Mouse (Mus musculus): Measurements from ENCODE around the gene Stxbp4.

DNA sequence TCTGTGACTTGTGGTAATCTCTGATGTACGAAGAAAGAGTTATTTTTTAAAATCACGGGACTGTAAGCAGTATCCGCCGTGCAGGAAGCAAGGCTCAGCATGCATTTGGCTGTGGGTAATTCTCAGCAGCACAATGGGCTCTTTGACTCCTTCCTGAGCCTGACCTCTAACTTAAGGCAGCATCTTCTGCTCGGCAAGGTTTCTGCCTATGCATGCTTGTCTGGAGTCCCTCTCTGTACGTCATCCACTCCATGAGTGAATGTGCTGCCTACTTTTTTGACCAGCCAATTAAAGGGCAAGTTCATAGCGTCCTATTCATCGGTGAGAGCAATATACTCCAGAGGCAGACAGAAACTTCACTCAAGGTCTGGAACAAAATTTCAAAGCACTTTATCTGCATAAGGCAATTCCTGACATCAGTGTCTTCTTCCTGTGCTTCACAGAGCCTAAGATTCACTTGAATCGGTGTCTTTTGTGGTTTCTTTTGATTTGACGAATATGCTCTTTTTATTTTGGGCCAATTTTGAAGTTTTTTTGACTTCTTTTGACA lies 173.8 kb downstream of the Stxbp4 start:
- TF ChIP-seq CTCF (IDR thresholded peaks at IDR 0.05; ENCODE audit: insufficient read depth, low read length) (no peak), POLR2A (IDR thresholded peaks at IDR 0.05; ENCODE audit: borderline replicate concordance, extremely low read depth, low read depth, low read length) (no peak)

Measured in lung, adult 2 months (tissue).